Mouse (Mus musculus) midbrain, postnatal 0 days (tissue): ENCODE measurements around the gene Vps13c. TPM values are rescaled to one million over a fixed set of nuclear protein-coding genes. Genes with fewer than 3 reads are reported as not detected.
A peak's percentile ranks its signal among the peaks of the same experiment; 100 is the strongest.

Source experiments
- ATAC-seq: fragments of 200-750 bp; cut with Nextera tagmentation; 2 replicates; pipeline ENCODE4 v1.8.0; 2017; ENCODE audit warnings: moderate number of reproducible peaks, mild to moderate bottlenecking, moderate TSS enrichment, moderate library complexity; ENCODE audit not compliant: low FRiP score
- DNase-seq: peaks from one replicate; pipeline ENCODE4 v3.0.0-alpha.2; 2015; ENCODE audit warnings: low spot score
- H3K27ac ChIP-seq: fragments of 300-500 bp; sonication (generic); 2 replicates; pipeline ENCODE4 v1.5.1; 2014; ENCODE audit warnings: low read depth, mild to moderate bottlenecking, low read length, mixed read lengths
- H3K27me3 ChIP-seq: fragments of 300-500 bp; sonication (generic); 2 replicates; pipeline ENCODE4 v1.6.1; 2014; ENCODE audit warnings: low read length, control low read depth, mixed read lengths; ENCODE audit not compliant: insufficient read depth
- H3K36me3 ChIP-seq: fragments of 300-500 bp; sonication (generic); 2 replicates; pipeline ENCODE4 v1.6.1; 2014; ENCODE audit warnings: low read length, control low read depth, mixed read lengths; ENCODE audit not compliant: insufficient read depth
- H3K4me1 ChIP-seq: fragments of 300-500 bp; sonication (generic); 2 replicates; pipeline ENCODE4 v1.6.1; 2014; ENCODE audit warnings: mild to moderate bottlenecking, control low read depth, antibody characterized with exemption, low read length, mixed read lengths; ENCODE audit not compliant: insufficient read depth
- H3K4me2 ChIP-seq: fragments of 300-500 bp; sonication (generic); 2 replicates; pipeline ENCODE4 v1.6.1; 2014; ENCODE audit warnings: low read depth, mild to moderate bottlenecking, low read length, mixed read lengths; ENCODE audit not compliant: poor library complexity, severe bottlenecking
- H3K4me3 ChIP-seq: fragments of 300-500 bp; sonication (generic); 2 replicates; pipeline ENCODE4 v1.5.1; 2014; ENCODE audit warnings: low read depth, mild to moderate bottlenecking, low read length, moderate library complexity
- H3K9ac ChIP-seq: fragments of 300-500 bp; sonication (generic); replicated peaks from 2 replicates; pipeline ENCODE4 v1.6.1; 2014; ENCODE audit warnings: mild to moderate bottlenecking, low read length, moderate library complexity, mixed read lengths; ENCODE audit not compliant: poor library complexity, severe bottlenecking
- H3K9me3 ChIP-seq: fragments of 300-500 bp; sonication (generic); 2 replicates; pipeline ENCODE4 v1.6.1; 2016; ENCODE audit warnings: low read length, control low read depth
- CTCF ChIP-seq: IDR thresholded peaks from 2 replicates; pipeline ENCODE4 v1.5.1; 2016; ENCODE audit warnings: antibody characterized with exemption, mild to moderate bottlenecking
- WGBS: fragments of 180-500 bp; shearing (Covaris S2); extraction: QIAGEN DNeasy Blood & Tissue Kit; methylation state at CpG from one replicate; pipeline ENCODE4 v1.1.7; 2014; 5-methylcytosine and 5-hydroxymethylcytosine counted together
- polyA plus RNA-seq: library from polyadenylated mRNA; unstranded; fragments of >200 nt; fragmentation: Nextera tagmentation; extraction: Ambion mirVana; gene quantifications from 2 replicates; pipeline ENCODE4 v1.2.1, GENCODE M21; 2015
- total RNA-seq: library from RNA; depleted of rRNA; stranded (reverse); fragments of >200 nt; gene quantifications from 2 replicates; pipeline ENCODE4 v1.2.3, GENCODE M21; 2014

The Vps13c gene
- total and polyA plus RNA-seq, 2 experiments from 2014 or later = 8.4 to 31.5 TPM

GRCm38 (mm10) chr9:67865411-67865810 lies 25.2 kb downstream of the Vps13c start:
- no peaks in the 10 kb centered on the region for H3K9me3 ChIP-seq
- DNase-seq = no peak
- H3K4me3 ChIP-seq = no peak overlapping the region
- no peak overlapping the region for H3K27ac ChIP-seq
- H3K36me3 ChIP-seq = no peaks in the 10 kb centered on the region
- H3K4me1 ChIP-seq = no peaks in the 10 kb centered on the region
- no peaks in the 10 kb centered on the region for H3K27me3 ChIP-seq
- TF ChIP-seq CTCF = no peak
- ATAC-seq = no peak
- no peak overlapping the region for H3K9ac ChIP-seq
- WGBS = 76% methylated on average over 7 of the region's 7 CpGs
- H3K4me2 ChIP-seq = no peak overlapping the region

- no peaks in the 10 kb centered on the region for H3K36me3 ChIP-seq
- no peak for TF ChIP-seq CTCF
- ATAC-seq = no peak
- H3K9me3 ChIP-seq = no peaks in the 10 kb centered on the region
- no peak overlapping the region for H3K4me3 ChIP-seq
- no peak overlapping the region for H3K4me2 ChIP-seq
- 79% methylated on average over 6 of the region's 6 CpGs for WGBS
- no peak overlapping the region for H3K9ac ChIP-seq
- no peak for DNase-seq
- no peaks in the 10 kb centered on the region for H3K27me3 ChIP-seq
- no peaks in the 10 kb centered on the region for H3K4me1 ChIP-seq
- no peak overlapping the region for H3K27ac ChIP-seq
Measured at GRCm38 (mm10) chr9:67867411-67867810, 27.2 kb downstream of the Vps13c start.

DNA sequence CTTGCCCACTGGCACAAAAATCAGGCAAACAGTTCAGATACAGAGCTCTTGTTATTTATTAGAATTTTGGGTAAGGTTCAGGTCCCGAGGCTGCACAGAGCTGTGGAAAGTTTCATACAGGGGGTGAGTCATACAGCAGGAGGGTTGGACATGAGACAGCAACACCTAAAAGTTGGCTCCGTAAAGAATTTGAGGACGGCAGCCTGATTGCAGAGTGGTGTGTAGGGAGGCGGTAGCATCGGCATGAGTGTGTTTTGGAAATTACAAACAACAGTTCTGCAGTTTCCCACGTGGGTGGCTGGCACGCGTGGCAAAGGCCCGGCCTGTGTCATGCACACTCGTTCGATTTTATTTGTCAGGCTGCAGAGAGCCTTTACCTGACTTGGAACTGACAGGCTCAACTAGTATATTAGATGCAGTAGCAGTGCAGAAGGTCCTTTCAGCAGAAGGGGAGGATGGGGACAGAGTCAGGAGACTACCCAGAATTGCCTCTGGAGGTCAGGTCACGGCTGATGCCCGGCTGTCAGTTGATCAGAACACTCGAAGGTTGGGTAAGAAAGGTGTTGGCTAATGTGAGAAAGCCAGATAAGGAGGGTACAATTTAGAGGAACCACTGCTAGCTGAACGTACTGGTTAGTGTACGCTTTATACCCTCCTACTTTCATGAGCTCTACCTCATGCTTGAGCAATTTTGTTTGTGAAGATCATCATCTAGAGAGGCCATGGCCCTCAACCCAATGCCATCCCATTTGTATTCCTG lies 29.7 kb downstream of the Vps13c start:
- H3K27ac ChIP-seq = no peak overlapping the region
- 94% methylated on average over 16 of the region's 16 CpGs for WGBS

GRCm38 (mm10) chr9:67874522-67875222 lies 34.5 kb downstream of the Vps13c start:
- no peak overlapping the region for H3K27ac ChIP-seq
- DNase-seq (no peak), ATAC-seq (no peak)
- no peak overlapping the region for H3K4me2 ChIP-seq
- H3K9me3 ChIP-seq = no peaks in the 10 kb centered on the region
- TF ChIP-seq CTCF = no peak
- no peaks in the 10 kb centered on the region for H3K27me3 ChIP-seq
- H3K4me1 ChIP-seq = no peaks in the 10 kb centered on the region
- no peak overlapping the region for H3K4me3 ChIP-seq
- no peak overlapping the region for H3K9ac ChIP-seq
- 79% methylated on average over 7 of the region's 7 CpGs for WGBS
- H3K36me3 ChIP-seq = peaks cover 8% of the 10 kb centered on the region; the same call in 1 of the 2 replicates

More for the DNA sequence above, 29.7 kb downstream of the Vps13c start:
- Histone ChIP-seq H3K9me3 (no peaks in the 10 kb centered on the region), H3K27me3 (no peaks in the 10 kb centered on the region), H3K4me3 (no peak overlapping the region), H3K4me2 (no peak overlapping the region), H3K9ac (no peak overlapping the region), H3K4me1 (no peaks in the 10 kb centered on the region), H3K36me3 (no peaks in the 10 kb centered on the region)
- no peak for TF ChIP-seq CTCF
- DNase-seq (no peak), ATAC-seq (no peak)

DNA sequence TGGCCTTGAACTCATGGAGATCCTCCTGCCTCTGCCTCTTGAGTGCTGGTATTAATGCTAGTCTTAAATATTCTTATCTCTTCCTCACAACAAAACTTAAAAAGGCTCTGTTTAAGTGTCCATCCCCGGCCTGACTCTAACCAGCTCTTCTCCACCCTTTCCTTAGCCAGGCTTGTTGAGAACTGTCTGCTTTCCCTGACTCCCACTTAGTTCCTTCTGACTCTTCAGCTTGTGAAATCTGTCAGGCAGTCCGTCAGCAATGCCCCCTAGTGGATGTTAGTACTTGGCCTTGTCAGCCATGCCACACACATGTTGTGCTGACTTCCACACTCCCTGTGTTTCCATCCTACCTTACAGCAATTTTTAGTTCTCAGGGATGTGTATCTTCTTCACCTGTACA lies 35.1 kb downstream of the Vps13c start:
- DNase-seq = peak; percentile 33
- Histone ChIP-seq H3K9ac (no peak overlapping the region), H3K36me3 (peaks cover 8% of the 10 kb centered on the region; the same call in 1 of the 2 replicates), H3K27me3 (no peaks in the 10 kb centered on the region), H3K27ac (no peak overlapping the region), H3K4me1 (no peaks in the 10 kb centered on the region), H3K9me3 (no peaks in the 10 kb centered on the region), H3K4me2 (no peak overlapping the region), H3K4me3 (no peak overlapping the region)
- peak; percentile 71 for TF ChIP-seq CTCF
- ATAC-seq = no peak
- WGBS = 57% methylated on average over 2 of the region's 2 CpGs
